Mouse (Mus musculus) T-helper 2 cell (primary cell): ENCODE results near the gene Them5.

Experiments used
- in situ Hi-C: fragments of 300-600 bp; cut with MboI, MseI; formaldehyde crosslinking; loops from one replicate; pipeline ENCODE4 v1.15.1; 2025; ENCODE audit warnings: high pct_unique_total_duplicates

The Them5 gene

DNA sequence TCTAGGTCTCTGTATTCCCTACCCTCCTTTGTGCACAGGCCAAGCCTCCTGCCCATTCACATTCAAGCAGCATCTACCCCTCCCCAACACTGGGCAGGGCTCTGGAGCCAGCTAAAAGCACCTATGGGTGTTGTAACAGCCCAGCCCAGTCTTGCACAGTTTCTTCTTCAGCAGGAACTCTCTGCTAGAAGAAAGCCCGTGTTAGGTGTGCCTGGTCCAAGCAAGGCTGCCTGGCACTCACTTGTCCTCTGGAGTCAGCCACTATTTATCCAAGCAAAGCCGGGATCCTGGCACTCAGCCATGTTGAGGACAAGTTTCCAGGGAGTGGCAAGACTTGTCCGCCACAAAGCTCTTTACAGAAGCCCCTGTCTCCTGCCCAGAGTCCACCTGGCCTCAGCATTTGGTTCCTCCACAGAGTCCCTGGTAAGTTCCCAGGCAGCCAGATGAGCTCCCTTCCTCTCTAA is at the start of gene Them5:
Gene Them5 (plus strand): TSS at position 141 of the 464 bp plus-strand sequence.
- in situ Hi-C loops, result no loop called here

DNA sequence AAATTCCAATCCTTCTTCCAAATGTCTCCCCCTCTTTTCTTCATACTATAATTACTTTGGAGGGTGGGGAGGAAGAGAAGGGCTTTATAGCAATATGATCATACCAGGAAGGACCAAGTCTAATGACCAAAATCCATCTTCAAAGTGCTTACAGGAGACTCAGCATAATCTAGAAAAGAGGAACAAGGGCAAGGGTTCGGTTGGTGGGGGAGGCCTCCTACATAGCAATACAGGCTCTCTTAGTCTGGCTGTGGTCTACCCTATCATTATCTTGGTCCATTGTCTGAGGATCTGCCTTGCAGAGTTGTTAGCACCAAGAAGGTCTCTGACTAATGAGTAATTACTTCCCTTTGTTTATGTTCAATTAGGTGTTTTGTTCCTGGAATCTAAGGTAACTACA is 36.4 kb upstream of the Them5 start:
- in situ Hi-C loops, result no loop called here

DNA sequence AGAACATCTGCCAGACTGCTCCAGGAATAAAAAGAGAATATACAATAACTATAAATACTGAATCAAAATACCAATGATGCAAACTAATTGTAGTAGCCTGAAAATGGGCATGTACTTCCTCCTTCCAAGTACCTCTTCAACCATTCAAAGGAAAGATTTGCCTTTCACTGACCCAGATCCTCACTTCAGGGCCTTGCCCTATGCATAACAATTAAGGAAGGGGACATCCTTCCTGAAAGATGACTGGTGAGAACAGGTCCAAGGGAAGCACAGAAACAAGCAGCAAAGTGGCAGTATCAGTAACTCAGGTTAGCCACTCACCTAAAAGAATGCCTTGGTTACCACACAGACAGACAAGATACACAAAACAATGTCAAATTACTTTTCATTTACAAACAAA is 34.9 kb upstream of the Them5 start:
- in situ Hi-C loops, result no loop called here

DNA sequence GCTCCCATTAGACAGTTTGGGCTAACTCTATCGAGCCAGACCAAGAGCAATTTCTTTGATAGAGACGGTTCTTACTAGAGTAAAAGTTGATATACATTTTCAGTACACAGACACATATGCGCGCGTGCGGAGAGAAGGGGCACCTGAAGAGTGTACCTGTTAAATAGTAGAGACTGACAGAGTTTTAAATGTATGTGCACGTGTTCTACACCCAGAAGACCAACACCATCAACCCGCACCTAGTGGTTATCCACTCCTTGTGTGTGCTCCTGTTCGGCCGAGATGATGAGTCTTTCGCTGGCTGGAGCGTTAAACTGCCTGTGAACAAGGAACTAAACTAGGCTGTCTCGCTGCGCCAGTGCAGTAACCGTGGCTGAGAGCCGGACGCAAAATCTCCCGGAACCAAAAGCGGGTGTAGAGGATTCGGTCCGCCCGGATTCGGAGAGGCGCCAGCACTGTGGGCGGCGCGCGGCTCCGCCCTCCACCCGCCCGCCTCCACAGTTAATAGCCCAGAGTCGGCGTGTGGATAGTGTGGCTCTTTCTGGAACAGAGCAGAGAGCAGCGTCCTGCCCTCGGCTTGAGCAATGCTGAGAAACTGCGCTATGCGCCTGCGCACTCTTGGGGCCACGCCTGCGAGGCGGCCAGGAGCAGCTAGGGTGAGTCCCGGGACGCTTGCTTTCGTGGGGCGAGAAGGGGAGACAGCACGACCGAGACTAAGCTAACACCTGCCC is 32.1 kb upstream of the Them5 start, which contains the start of gene Them4:
Gene Them4 (plus strand): TSS at position 457 of the 731 bp plus-strand sequence.
- in situ Hi-C loops, result no loop called here

DNA sequence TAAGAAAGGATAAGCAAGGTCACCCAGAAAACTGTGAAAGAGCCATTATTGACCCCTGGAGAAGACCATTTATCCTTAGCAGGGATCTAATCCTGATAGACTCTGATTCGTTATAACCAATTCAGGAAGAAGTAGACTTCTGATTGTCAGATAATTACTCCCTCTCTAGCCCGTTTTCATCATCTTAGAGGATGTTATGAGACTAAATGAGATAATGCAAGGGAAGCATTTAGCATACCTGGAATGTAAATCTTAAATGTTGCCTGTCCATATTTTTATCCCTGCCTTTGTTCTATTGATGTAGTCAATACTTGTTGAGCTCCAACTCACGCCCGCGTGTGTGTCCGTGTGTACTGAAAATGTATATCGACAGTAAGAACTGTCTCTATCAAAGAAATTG is 31.4 kb upstream of the Them5 start:
- in situ Hi-C loops, result no loop called here

DNA sequence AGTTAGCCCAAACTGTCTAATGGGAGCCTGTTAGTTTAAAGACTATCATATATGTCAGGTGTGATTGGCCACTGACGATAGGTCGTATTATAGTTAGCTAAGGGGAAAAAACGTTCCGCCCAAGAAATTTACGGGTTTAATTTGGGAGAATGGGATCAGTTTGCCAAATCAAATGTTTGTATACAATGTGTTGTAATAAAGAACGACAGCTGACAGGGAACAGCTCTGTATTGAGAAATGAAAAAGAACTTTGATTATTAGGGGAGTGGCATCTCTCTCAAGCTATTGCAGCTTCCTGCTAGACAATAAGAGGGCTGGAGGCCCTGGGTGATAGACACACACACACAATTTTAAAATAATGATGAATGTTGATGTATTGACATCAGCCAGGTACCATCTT is 31.0 kb upstream of the Them5 start:
- in situ Hi-C loops, result no loop called here

DNA sequence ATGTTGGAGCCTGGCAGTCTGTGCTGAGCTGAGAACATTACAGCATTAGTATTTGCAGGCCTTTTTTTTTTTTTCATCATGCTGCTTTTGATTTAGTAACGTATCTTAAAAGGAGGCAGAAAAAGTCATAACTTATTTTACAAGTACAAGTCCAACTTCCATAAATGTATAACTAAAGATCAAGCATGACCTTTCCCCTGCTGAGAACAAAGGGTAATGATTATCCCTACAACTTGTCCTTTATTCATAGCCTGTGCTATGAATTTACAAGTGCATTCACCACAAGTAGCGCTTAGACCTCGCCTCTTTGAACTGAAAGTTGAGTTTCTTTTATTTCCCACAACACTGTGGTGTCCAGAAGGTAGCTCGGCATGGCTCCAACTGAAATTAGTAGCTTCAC is 30.5 kb upstream of the Them5 start:
- in situ Hi-C loops, result no loop called here

DNA sequence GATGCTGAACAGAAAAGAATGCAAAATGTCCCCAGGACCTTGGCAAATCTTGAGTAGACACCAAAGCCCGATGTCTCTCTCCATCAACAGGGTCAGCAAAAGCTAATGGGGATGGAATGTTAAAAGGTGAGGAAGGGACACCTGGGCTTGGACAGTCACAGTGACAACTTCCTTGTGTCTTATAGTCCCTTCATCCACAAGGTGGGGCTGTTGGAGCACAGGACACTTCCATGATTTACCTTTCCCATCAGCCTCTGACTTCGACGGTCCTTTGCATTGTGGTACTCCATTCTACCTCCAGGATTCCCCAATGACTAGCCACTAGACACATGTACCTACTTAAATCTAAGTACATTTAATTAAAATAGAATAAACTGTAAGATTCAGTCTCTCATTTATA is 13.2 kb upstream of the Them5 start:
- in situ Hi-C loops, result no loop called here

DNA sequence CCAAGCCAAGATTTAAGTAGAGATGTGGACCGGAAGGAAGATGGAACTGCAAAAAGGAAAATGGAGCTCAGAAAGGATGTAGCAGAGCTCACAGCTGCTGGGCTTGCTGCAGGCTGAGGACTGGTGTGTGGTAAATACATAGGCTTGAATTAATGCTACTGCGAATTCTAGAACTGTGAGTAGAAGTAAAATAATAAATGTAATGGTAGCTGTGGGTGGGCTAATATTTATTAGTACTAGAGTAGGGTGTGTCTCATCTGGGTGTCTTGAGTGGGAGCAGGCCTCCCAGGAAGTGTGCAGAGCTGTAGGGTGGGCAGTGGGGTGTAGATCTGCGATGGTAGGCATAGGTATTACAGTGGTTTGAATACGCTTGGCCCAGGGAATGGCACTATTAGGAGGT is 7.5 kb upstream of the Them5 start:
- in situ Hi-C loops, result no loop called here

DNA sequence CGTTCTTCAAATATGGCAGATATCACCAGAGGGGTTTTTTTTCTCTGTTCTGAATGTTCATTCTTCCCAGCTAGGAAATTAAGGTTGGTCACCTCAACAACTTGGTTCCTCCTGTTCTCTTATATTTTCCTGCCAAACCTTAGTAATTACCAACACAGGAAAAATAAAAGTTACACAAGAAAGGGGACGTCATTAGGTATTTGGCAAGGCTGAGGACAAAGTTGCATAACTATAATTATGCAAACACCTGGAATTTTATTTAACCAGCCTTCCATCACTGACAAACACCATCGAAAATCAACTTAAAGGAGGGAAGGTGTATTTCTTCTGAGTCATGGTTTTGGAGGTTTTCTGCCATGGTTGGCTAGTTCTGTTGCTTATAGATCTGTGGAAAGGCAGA is 3.4 kb upstream of the Them5 start:
- in situ Hi-C loops, result no loop called here

DNA sequence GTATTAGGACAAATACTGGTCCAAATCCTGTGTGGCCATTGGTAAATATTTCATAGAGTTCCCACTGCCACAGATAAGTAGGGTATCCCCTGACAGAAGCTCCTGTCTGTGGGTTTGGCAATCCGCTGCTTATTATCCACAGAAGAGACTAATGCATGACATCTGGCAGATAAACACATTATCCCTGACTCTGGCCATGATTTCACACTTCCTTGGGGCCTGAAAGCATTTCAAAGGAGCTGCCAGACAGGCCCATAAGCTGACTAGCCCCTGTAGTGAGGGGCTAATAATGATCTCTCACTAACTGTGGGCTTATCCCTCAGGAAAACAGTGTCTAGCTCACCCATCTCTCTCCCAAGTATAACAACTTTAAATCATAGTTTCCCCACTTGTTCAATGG is 653 bp downstream of the Them5 start:
- in situ Hi-C loops, result no loop called here

DNA sequence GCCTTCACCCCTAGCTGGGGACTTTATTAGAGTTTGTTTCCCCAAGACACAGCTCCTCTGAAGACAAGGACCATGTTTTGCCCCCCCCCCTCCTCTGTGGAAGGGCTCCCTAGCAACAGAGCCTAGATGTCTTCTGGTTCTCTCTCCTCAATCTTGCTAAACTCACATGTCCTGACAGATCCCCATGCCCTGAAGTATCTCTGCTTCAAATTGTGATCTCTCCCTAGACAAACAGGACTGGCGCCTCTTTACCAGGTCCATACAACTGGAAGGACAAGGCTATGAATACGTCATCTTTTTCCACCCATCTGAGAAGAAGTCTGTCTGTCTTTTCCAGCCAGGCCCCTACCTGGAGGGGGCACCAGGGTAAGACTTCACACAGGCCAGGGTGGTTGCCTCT is 2.3 kb downstream of the Them5 start:
- in situ Hi-C loops, result no loop called here

DNA sequence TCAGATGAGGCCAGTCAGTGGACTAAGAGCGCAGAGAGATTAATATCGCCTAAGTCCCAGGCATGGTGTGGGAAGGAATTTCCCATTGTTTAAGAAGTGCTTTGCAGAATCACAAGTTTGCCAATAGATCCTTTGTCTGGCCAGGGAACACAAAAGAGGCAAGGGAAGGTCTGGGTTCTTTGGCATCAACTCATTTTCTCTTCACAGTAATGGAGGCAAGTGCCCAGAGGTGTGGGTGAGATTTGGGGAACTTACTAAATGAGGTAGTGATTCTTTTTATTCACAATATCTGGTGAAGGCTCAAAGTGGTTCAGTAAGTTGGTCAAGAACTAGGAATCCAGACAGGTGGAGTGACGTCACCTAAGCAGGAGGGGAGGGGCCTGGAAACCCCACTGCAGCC is 3.0 kb downstream of the Them5 start:
- in situ Hi-C loops, result no loop called here

DNA sequence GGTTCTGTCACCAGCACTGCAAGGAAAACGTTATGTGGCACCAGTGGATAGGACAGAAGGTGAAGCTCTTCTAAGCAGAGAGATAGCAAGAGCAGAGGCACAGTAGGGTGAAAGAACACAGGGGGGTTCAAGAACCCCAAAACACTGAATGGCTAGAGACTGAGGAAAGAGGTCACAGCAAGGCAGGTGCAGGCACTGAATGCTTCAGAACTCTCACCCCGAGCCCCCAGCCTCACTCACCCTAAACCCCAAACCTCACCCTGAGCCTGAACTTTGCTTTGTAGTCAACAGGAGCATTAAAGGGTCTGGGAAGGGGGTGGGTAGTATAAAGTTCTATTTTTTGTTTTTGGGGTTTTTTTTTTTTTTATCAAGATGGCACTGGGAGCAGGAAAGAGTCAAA is 6.2 kb downstream of the Them5 start:
- in situ Hi-C loops, result no loop called here

DNA sequence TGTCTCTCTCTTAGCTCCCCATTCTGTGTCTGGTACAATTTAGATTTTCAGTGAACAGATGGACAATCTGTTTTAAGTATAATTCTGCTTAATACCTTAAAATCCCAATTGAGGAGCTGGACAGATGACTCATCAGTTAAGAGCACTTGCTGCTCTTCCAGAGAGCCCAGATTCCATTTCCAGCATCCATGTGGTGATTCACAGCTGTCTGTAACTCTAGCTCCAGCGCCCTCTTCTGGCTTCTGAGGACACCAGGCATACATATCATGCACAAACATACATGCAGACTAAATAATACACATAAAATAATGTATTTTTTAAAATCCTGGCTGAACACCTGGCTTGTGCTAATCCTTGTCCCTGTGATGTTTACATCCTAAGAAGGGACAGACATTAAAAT is 18.9 kb downstream of the Them5 start:
- in situ Hi-C loops, result loop anchor here (10.0 kb wide), 1 partner anchor 244 kb away; no protein-coding TSS in a partner anchor

DNA sequence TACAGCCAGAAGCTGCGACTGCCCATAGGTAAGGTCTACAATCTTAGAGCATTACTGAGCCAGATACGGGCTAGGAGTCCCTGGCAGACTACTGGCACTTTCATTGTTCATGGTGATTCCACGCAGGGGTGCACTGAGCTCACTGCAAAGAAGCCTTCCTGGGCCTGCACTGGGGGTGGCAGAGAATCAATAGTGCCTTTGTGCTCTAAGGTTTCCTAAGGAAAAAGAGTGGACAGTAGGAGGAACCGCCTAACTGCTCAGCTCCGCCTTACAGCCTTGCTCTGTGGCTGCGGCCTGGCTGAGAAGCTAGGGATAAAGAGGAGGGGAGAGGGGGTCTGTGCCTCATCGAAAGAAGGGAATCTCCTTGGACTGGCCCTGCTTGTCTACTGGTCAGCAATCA is 20.2 kb downstream of the Them5 start, which contains the start of gene C2cd4d:
Gene C2cd4d (plus strand): TSS at position 301 of the 400 bp plus-strand sequence.
- in situ Hi-C loops, result loop anchor here (10.0 kb wide), 1 partner anchor 243 kb away; no protein-coding TSS in a partner anchor

DNA sequence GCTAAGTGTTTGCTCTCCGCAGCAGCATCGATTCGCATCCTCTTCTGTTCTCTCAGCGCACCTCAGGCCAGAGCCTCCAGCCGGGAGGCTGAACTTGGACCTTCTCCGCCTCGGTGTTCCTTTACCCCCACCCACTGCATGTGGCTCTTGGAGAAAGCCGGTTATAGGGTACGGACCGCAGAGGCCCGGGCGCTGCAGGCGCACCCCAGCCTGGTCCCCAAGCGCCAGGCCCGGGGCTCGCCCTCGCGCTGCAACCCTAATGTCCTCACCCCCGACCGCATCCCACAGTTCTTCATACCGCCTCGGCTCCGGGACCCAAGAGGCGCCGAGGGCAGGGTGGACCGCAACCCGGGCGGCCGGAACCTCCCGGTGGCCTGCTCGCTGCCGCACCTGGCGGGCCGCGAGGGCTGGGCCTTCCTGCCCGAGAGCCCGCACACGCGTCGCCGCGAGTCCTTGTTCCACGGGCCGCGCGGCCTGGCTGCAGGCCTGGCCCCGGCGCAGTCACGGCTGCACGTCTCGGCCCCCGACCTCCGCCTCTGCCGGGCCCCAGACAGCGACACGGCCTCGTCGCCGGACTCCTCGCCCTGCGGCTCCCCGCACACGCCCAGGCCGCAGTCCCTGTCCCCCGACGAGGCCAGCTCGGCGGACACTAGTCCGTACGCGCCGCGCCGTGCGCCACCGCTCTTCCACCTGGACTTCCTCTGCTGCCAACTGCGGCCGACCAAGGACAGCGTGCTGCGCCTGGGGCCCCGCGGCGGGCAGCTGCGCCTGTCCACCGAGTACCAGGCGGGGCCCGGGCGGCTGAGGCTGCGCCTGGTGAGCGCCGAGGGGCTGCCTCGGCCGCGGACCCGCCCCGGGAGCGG is 21.6 kb downstream of the Them5 start:
- in situ Hi-C loops, result loop anchor here (10.0 kb wide), 1 partner anchor 241 kb away; no protein-coding TSS in a partner anchor

DNA sequence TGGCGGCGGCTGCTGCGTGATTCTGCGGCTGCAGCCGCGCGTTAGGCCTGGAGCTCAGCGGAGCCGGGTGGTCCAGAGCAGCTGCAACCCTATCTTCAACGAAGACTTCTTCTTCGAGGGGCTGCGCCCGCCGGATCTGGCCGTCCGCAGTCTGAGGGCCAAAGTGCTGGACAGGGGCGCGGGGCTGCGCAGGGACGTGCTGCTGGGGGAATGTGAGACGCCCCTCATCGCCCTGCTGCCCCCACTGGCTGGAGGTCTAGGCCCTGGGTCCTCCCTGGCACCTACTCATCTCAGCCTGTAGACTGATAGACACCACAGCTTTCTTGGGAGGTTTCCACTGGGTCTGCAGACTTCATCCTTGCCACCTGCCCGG is 22.2 kb downstream of the Them5 start:
- in situ Hi-C loops, result loop anchor here (10.0 kb wide), 1 partner anchor 241 kb away; no protein-coding TSS in a partner anchor

DNA sequence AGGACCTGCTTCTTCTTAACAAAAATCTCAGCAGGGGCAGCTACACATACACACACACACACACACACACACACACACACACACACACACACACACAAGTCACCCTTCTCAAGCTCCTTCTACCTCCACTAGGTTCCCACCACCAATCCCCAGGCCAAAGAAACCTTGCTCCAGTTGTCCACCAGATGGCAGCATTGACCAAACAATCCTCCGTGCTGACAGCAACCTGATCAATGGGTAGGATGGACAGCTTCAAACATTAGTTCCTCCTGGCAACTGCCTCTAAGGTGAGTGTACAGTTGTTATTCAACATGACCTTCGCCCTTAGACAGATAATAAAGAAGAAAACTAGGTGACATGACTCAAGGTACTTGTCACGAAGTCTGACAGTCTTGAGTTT is 24.9 kb downstream of the Them5 start:
- in situ Hi-C loops, result loop anchor here (5.0 to 10.0 kb wide), 3 partner anchors 36 to 238 kb away; no protein-coding TSS in a partner anchor

DNA sequence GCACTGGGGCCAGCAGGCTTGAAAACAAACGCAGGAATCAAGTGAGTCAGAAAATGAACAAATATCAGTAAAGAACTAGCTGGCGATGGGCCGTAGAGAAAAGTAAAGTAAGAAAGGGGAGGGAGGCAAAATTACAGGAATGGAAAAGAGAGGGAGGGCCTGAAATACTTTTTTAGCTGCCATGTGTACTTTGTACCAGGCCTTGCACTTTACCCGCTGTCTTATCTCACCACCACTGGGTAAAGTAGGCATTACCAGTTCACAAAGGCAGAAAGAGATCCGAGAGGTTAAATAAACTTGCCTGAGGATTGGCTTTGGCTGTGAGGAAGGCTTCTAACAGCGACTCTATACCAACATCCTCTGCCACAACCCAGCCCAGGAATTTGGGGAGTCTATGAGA is 25.6 kb downstream of the Them5 start:
- in situ Hi-C loops, result loop anchor here (5.0 to 10.0 kb wide), 3 partner anchors 35 to 237 kb away; no protein-coding TSS in a partner anchor

DNA sequence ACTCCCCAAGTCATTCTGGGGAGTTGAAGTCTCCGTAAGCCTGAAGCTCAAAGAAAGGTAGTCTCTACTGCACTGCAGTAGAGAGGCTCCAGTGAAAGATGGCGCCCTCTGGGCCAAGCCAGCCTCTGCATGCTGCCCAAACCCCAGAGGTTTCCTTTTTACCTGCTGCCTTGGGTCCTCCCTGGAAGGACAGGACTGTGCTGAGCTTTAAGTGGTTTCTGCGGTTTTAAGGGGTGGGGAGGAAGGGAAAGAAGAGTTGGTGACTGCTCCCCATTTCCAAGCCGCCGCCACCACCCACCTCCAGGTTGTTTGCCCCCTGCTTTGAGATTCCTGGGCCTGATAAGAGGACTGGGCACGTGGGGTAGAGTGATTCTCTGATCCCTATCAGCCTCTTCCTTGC is 26.7 kb downstream of the Them5 start:
- in situ Hi-C loops, result loop anchor here (5.0 to 10.0 kb wide), 3 partner anchors 34 to 236 kb away; no protein-coding TSS in a partner anchor

DNA sequence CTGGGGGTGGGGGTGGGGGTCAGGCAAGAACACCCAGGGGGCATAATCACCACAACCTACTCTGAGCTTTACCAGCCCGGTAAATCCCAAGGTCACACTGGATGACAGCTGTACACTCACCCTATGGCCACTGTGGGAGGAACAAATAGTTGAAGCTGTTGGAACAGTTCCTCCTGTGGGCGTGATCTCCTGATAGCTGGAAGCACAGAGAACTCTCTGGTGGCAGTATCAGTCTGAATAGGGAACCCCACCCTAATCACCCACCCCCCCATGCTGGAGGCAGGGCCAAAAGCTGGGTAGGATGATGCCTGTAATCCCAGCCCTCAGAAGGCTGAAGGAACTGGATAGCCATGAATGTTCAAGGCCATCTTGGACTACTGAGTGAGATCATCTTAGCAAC is 27.8 kb downstream of the Them5 start:
- in situ Hi-C loops, result loop anchor here (5.0 to 10.0 kb wide), 3 partner anchors 33 to 235 kb away; no protein-coding TSS in a partner anchor
